Mouse (Mus musculus) gastrocnemius, adult 2 months (tissue): Measurements from ENCODE around the gene Lmx1a. TPM values are rescaled to one million over a fixed set of nuclear protein-coding genes. Genes with fewer than 3 reads are reported as not detected.

Experiments used
- DNase-seq: peaks from one replicate; pipeline ENCODE4 v3.0.0; 2022
- H3K27ac ChIP-seq: fragments of 200-600 bp; 2 replicates; pipeline ENCODE4 v1.8.1; 2022; ENCODE audit warnings: mild to moderate bottlenecking
- H3K4me3 ChIP-seq: fragments of 200-600 bp; 2 replicates; pipeline ENCODE4 v1.8.1; 2022; ENCODE audit warnings: mild to moderate bottlenecking, moderate library complexity
- CTCF ChIP-seq: fragments of 200-600 bp; IDR thresholded peaks from 2 replicates; pipeline ENCODE4 v1.8.1; 2022; ENCODE audit warnings: antibody characterized with exemption, mild to moderate bottlenecking, moderate library complexity
- intact Hi-C: fragments of 180-260 bp; cut with DNase I; formaldehyde crosslinking; loops from one replicate; pipeline ENCODE4 v1.15.1; 2025
- total RNA-seq, 2 experiments: library from RNA; stranded (reverse); gene quantifications; 2 replicates each; pipeline ENCODE4 v1.2.3; 2021

The Lmx1a gene
- total RNA-seq, 2 experiments from 2014 or later = 0.14 to 0.20 TPM

DNA sequence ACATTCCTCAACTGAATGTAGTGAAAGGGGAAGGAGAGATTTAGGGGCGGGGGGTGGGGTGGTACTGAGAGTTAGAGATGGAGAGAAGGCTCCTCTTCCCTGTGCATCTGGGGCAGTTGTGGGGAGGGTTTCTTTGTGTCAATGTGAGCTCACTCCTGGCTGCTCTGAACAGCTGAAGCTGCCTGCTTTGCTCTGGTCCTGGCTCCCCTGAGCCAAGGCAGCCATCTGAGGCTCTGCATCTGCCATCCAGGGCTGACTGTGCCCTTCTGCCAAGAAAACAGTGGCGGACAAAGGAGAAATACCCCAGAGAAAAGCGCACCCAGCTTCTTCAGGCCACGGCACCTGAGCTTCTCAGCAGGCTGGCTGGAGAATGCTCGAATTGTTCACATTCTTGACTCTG is 199.1 kb downstream of the Lmx1a start:
- DNase-seq = no peak
- intact Hi-C loops = no loop called here
- TF ChIP-seq CTCF = no peak
- Histone ChIP-seq H3K27ac (no peak overlapping the region), H3K4me3 (no peak overlapping the region)

DNA sequence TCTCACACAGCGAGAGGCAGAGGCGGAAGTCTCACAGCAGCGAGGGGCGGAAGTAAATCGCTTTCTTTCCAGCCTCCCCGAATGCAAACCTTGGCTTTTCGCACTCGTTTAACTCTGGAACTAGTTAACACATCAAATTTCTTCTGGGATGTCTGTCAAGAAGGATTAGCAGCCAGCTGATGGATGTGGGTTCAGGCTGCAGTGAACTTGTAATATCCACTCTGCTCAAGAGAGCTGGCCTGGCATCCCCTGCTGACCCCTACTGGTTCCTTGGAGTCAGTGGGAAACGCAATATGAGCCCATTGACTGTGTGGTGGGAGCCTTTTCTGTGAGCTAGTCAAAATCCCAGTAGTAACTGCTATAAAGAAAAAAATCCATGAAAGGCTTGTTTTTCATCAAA is 199.8 kb downstream of the Lmx1a start:
- peak; percentile 30; the same call in 1 of the 2 replicates for TF ChIP-seq CTCF
- DNase-seq = no peak
- intact Hi-C loops = no loop called here
- Histone ChIP-seq H3K27ac (no peak overlapping the region), H3K4me3 (peak overlapping the region; percentile 43)

DNA sequence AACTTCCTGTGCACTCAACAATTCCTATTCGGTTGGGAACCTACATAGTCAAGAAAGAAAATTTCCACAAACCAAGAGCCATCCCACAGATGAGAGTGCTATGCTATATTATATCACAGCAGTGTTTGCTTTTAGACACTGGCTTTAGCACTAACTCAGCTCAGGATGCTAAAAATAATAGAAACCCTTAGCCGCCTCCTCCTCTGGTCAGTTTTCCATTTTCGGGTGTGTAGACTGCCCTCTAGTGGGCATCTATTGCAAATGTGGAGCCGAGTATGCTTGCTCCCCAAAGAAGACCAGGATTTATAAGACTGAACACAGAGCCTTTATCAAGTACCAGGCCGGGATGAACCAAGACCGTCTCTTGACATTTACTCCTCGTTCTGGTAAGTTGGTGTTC is 207.2 kb downstream of the Lmx1a start:
- Histone ChIP-seq H3K4me3 (no peak overlapping the region), H3K27ac (no peak overlapping the region)
- intact Hi-C loops = no loop called here
- peak; percentile 37 for DNase-seq
- TF ChIP-seq CTCF = peak; percentile 73

Other genes with a start within 250 kb of the Lmx1a start
- 10 to 100 TPM in 1 of 2 experiments, 1 to 10 TPM in 1; 6.5 to 13.1 TPM for gene Lrrc52, start 222.5 kb upstream of the Lmx1a start, total RNA-seq
- gene Rxrg, start 90.9 kb upstream of the Lmx1a start, total RNA-seq = 10 to 100 TPM; 58.4 to 59.6 TPM